Mouse (Mus musculus) spleen, adult 2 months (tissue): Measurements from ENCODE around the gene Sult2b1.

Experiments
- CTCF ChIP-seq: fragments of 200-500 bp; IDR thresholded peaks from 2 replicates; pipeline ENCODE4 v1.5.1; 2011; ENCODE audit warnings: mild to moderate bottlenecking, inconsistent platforms; ENCODE audit not compliant: insufficient read depth, insufficient read length, insufficient replicate concordance; ENCODE audit errors: extremely low read depth
- POLR2A ChIP-seq: fragments of 200-500 bp; IDR thresholded peaks from 2 replicates; pipeline ENCODE4 v1.6.1; 2011; ENCODE audit warnings: low read depth, low read length, inconsistent platforms

- TF ChIP-seq CTCF (no peak), POLR2A (no peak)
Measured at GRCm38 (mm10) chr7:45796950-45797349, 12.5 kb upstream of the Sult2b1 start.
